Mouse (Mus musculus) stomach, embryonic 16.5 days (tissue): ENCODE data around the gene Ccp110. TPM values are rescaled to one million over a fixed set of nuclear protein-coding genes. Genes with fewer than 3 reads are reported as not detected.

Experiments
- ATAC-seq: fragments of 200-750 bp; cut with Nextera tagmentation; 2 replicates; pipeline ENCODE4 v1.8.0; 2017; ENCODE audit warnings: moderate number of reproducible peaks, moderate TSS enrichment; ENCODE audit not compliant: insufficient read depth, low FRiP score
- H3K27ac ChIP-seq: fragments of 300-500 bp; sonication (generic); 2 replicates; pipeline ENCODE4 v1.5.1; 2014; ENCODE audit warnings: low read length
- H3K27me3 ChIP-seq: fragments of 300-500 bp; sonication (generic); 2 replicates; pipeline ENCODE4 v1.6.1; 2014; ENCODE audit warnings: low read length, control low read depth, mixed read lengths; ENCODE audit not compliant: control insufficient read depth, insufficient read depth
- H3K36me3 ChIP-seq: fragments of 300-500 bp; sonication (generic); 2 replicates; pipeline ENCODE4 v1.6.1; 2014; ENCODE audit warnings: low read length; ENCODE audit not compliant: control insufficient read depth, insufficient read depth
- H3K4me1 ChIP-seq: fragments of 300-500 bp; sonication (generic); 2 replicates; pipeline ENCODE4 v1.6.1; 2014; ENCODE audit warnings: low read length, control low read depth, mixed read lengths; ENCODE audit not compliant: control insufficient read depth, insufficient read depth
- H3K4me2 ChIP-seq: fragments of 300-500 bp; sonication (generic); 2 replicates; pipeline ENCODE4 v1.6.1; 2014; ENCODE audit warnings: low read depth, low read length, mixed read lengths
- H3K4me3 ChIP-seq: fragments of 300-500 bp; sonication (generic); replicated peaks from 2 replicates; pipeline ENCODE4 v1.5.1; 2014; ENCODE audit warnings: mild to moderate bottlenecking, low read length
- H3K9ac ChIP-seq: fragments of 300-500 bp; sonication (generic); 2 replicates; pipeline ENCODE4 v1.6.1; 2014; ENCODE audit warnings: low read length
- H3K9me3 ChIP-seq: fragments of 300-500 bp; sonication (generic); replicated peaks from 2 replicates; pipeline ENCODE4 v1.6.1; 2016; ENCODE audit warnings: low read length, control low read depth; ENCODE audit not compliant: control insufficient read depth
- WGBS: fragments of 180-500 bp; shearing (Covaris S2); extraction: QIAGEN DNeasy Blood & Tissue Kit; methylation state at CpG from one replicate; pipeline ENCODE4 v1.1.7; 2014; 5-methylcytosine and 5-hydroxymethylcytosine counted together
- polyA plus RNA-seq: library from polyadenylated mRNA; unstranded; fragments of >200 nt; fragmentation: Nextera tagmentation; extraction: Ambion mirVana; gene quantifications from 2 replicates; pipeline ENCODE4 v1.2.1, GENCODE M21; 2015

Ccp110 gene
- polyA plus RNA-seq, 1 experiment from 2014 or later, result 16.7 TPM

- ATAC-seq, result no peak
- peaks cover 3% of the 10 kb centered on the region; the same call in 1 of the 2 replicates for H3K36me3 ChIP-seq
- WGBS, result 12% methylated on average over 1 of the region's 1 CpGs
These were observed 57.3 kb downstream of the Ccp110 start for GRCm38 (mm10) chr7:118769655-118770054.

DNA sequence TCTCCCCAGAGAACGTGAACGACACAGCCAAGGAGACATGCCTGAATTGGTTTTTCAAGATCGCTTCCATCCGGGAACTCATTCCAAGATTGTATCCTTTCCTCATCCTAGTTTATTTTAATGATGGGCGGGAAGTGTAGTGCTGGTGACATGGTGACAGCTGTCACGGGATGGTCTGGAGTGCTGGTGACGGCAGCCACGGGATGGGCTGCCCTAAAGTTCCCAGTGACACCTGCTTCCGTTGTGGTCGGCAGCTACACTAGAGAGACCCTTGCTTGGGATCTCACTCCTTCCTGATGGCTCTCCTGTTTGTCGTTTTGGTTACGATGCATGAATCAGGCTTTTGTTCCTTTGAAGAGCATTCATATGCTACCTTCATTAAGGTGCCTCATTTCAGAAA, 60.7 kb downstream of the Ccp110 start:
- WGBS, result 91% methylated on average over 12 of the region's 12 CpGs

More at GRCm38 (mm10) chr7:118769655-118770054, 57.3 kb downstream of the Ccp110 start:
- no peaks in the 10 kb centered on the region for H3K9me3 ChIP-seq
- no peak overlapping the region for H3K4me3 ChIP-seq
- no peak overlapping the region for H3K9ac ChIP-seq
- H3K4me1 ChIP-seq, result no peaks in the 10 kb centered on the region
- no peak overlapping the region for H3K4me2 ChIP-seq
- no peaks in the 10 kb centered on the region for H3K27me3 ChIP-seq
- H3K27ac ChIP-seq, result no peak overlapping the region

GRCm38 (mm10) chr7:118775991-118776390, 63.6 kb downstream of the Ccp110 start:
- no peaks in the 10 kb centered on the region for H3K27me3 ChIP-seq
- 91% methylated on average over 7 of the region's 7 CpGs for WGBS
- no peak overlapping the region for H3K27ac ChIP-seq
- H3K4me1 ChIP-seq, result no peaks in the 10 kb centered on the region
- ATAC-seq, result no peak
- H3K36me3 ChIP-seq, result peaks cover 8% of the 10 kb centered on the region; the same call in 1 of the 2 replicates
- H3K9ac ChIP-seq, result no peak overlapping the region
- no peak overlapping the region for H3K4me3 ChIP-seq
- H3K9me3 ChIP-seq, result no peaks in the 10 kb centered on the region
- no peak overlapping the region for H3K4me2 ChIP-seq

More for the DNA sequence above, 60.7 kb downstream of the Ccp110 start:
- Histone ChIP-seq H3K4me3 (no peak overlapping the region), H3K4me2 (no peak overlapping the region), H3K36me3 (peaks cover 11% of the 10 kb centered on the region), H3K4me1 (no peaks in the 10 kb centered on the region), H3K9me3 (no peaks in the 10 kb centered on the region), H3K27me3 (no peaks in the 10 kb centered on the region), H3K9ac (no peak overlapping the region), H3K27ac (no peak overlapping the region)
- ATAC-seq, result no peak

GRCm38 (mm10) chr7:118776491-118776890, 64.1 kb downstream of the Ccp110 start:
- no peak overlapping the region for H3K27ac ChIP-seq
- 85% methylated on average over 9 of the region's 9 CpGs for whole genome bisulfite sequencing
- H3K27me3 ChIP-seq, result no peaks in the 10 kb centered on the region
- peaks cover 8% of the 10 kb centered on the region; the same call in 1 of the 2 replicates for H3K36me3 ChIP-seq
- H3K4me2 ChIP-seq, result no peak overlapping the region
- no peaks in the 10 kb centered on the region for H3K4me1 ChIP-seq
- H3K4me3 ChIP-seq, result no peak overlapping the region
- H3K9ac ChIP-seq, result no peak overlapping the region
- H3K9me3 ChIP-seq, result no peaks in the 10 kb centered on the region
- ATAC-seq, result no peak

DNA sequence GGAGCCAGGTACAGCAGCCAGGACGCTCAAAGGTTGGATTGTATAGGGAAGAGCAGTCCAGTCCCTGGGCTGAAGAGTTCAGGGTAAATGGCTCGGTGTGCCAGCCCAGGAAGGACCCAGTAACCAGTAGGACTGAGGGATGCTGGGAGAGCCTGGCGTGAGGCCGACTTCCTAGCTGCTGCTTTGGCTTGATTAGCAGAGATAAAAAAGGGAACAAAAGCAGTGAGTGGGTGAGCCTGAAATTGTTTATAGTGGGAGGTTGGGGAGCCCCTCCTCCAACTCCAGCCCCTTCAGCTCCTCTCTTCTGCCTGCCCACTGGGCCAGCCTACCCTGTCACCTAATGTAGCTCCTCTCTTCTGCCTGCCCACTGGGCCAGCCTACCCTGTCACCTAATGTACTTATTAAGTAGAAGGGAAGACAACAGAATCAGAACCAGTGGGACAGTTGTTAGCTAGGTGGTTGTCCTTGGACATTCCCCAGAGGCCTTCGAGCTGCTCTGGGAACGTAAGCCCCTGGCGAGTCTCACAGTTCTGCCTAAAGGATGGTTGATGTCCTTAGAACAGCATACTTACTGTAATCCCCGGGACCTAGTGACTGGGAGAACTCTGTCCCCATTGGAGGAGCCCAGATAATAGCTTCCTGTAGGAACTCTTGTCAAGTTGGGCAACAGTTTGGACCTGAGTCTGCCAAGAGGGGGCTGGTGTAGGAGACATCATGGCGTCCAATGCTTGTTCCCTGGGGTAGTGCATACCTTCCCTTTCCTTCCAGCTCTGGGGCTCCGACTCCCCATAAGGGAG, 65.4 kb downstream of the Ccp110 start:
- no peak overlapping the region for H3K4me3 ChIP-seq
- ATAC-seq, result no peak
- no peaks in the 10 kb centered on the region for H3K9me3 ChIP-seq
- H3K36me3 ChIP-seq, result peaks cover 11% of the 10 kb centered on the region
- H3K9ac ChIP-seq, result no peak overlapping the region
- WGBS, result 77% methylated on average over 10 of the region's 10 CpGs
- H3K27ac ChIP-seq, result no peak overlapping the region
- H3K27me3 ChIP-seq, result no peaks in the 10 kb centered on the region
- H3K4me2 ChIP-seq, result no peak overlapping the region
- H3K4me1 ChIP-seq, result no peaks in the 10 kb centered on the region

- no peak for ATAC-seq
- H3K9ac ChIP-seq, result no peak overlapping the region
- no peaks in the 10 kb centered on the region for H3K27me3 ChIP-seq
- H3K27ac ChIP-seq, result no peak overlapping the region
- no peak overlapping the region for H3K4me3 ChIP-seq
- H3K36me3 ChIP-seq, result peaks cover 11% of the 10 kb centered on the region
- WGBS, result 69% methylated on average over 6 of the region's 6 CpGs
- H3K9me3 ChIP-seq, result no peaks in the 10 kb centered on the region
- no peaks in the 10 kb centered on the region for H3K4me1 ChIP-seq
- no peak overlapping the region for H3K4me2 ChIP-seq
These were observed 66.2 kb downstream of the Ccp110 start for GRCm38 (mm10) chr7:118778561-118778960.

GRCm38 (mm10) chr7:118783305-118784001, 71.1 kb downstream of the Ccp110 start:
- 88% methylated on average over 11 of the region's 11 CpGs for WGBS
- Histone ChIP-seq H3K27ac (no peak overlapping the region), H3K9ac (no peak overlapping the region), H3K4me2 (no peak overlapping the region), H3K27me3 (no peaks in the 10 kb centered on the region), H3K4me3 (no peak overlapping the region), H3K9me3 (no peaks in the 10 kb centered on the region), H3K4me1 (no peaks in the 10 kb centered on the region), H3K36me3 (peaks cover 3% of the 10 kb centered on the region; the same call in 1 of the 2 replicates)
- ATAC-seq, result no peak

DNA sequence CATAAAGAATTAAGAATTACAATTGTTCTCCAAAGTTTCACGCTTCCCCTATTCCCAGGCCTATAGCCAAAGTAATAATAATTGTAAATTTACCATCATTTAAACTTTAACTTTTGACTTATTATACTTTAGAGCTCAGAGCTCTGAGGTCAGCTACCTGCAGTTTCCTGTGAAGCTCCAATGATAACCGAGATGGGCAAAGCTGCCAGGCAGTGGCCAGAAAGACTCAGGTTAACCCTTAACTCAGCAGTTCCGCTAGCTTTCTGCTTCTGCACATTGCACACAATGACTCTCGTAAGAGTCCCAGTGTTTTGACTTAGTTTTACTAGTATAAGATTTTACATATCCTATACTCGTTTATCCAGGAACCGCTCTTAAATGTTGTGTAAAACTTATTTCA, 73.7 kb downstream of the Ccp110 start:
- Histone ChIP-seq H3K27me3 (no peaks in the 10 kb centered on the region), H3K4me1 (no peaks in the 10 kb centered on the region), H3K4me2 (no peak overlapping the region), H3K9me3 (no peaks in the 10 kb centered on the region), H3K36me3 (peaks cover 3% of the 10 kb centered on the region; the same call in 1 of the 2 replicates), H3K27ac (no peak overlapping the region), H3K4me3 (no peak overlapping the region), H3K9ac (no peak overlapping the region)
- WGBS, result 84% methylated on average over 6 of the region's 6 CpGs
- no peak for ATAC-seq
